Mouse (Mus musculus): ENCODE data around the gene Vash2.
"Not testable (repeated sequence)": the region's sequence is repeated elsewhere in the genome, so short reads cannot be mapped to it uniquely, and the experiment has no call there.

Gene Vash2

DNA sequence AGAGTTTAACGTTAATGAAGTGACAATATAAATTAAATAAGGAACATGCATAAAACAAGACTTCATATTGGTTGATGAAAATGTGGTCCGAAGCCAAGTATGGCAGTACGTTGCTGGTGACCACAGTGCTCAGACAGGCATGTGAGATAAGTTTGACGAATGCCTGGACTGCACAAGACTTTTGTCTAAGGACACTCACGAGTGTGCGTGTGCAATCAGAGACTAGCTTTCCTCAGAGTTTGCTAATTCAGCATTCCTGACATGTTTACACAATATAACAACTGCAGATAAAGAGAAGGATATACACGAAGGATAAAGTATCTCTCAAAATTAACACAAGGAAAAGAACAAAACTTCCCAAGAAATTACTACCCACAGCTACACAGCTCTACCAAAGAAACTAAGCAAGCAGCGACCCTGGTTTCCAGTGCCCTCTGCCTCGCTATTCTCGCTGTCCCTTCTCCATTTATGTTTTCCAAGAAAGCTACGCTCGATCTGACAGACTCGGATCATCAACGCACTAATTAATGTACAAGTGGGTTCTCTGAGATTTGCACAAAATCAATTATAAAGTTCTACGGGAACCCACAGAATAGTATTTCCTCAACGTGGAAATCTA lies 51.2 kb downstream of the Vash2 start:
- DNase-seq (ENCODE audit: low read depth, low spot score): no peak

DNA sequence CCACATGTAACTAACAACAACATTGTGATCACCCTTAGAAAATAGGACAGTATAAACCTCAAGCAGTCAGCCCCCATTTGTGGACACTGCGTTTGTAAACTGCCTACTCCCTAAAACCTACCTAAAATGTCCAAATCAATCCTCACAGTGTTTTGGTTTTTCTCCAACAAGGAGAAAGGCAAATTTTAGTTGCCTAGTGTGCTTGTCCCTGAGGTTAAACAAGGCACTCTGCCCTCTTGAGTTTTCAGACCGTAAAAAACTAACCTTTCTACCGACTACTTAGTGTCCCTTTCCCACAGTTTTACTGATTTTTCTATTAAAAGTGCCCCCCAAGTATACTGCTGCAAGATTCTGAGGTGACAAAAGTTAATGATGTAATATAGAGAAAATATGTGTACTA lies 51.8 kb downstream of the Vash2 start:
- DNase-seq (ENCODE audit: low read depth, low spot score): no peak

DNA sequence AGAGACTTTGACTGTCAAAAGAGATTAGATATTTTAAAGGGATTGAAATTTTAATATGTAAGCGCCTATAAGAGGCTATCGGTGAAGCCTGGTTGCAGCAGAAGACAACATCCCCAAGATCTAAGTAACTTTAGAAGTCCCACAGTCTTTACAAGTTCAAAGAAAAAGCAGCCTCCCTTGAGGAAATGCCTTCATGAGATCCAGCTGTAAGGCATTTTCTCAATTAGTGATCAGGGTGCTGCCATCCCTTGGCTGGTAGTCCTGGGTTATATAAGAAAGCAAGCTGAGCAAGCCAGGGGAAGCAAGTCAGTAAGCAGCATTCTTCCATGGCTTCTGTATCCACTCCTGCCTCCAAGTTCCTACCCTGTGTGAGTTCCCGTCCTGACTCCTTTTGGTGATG lies 54.3 kb downstream of the Vash2 start, which contains the start of gene Angel2:
Gene Angel2, plus strand, starts transcription at position 301 of the 400 bp plus-strand sequence.
- DNase-seq (ENCODE audit: low read depth, low spot score): not testable (repeated sequence)

DNA sequence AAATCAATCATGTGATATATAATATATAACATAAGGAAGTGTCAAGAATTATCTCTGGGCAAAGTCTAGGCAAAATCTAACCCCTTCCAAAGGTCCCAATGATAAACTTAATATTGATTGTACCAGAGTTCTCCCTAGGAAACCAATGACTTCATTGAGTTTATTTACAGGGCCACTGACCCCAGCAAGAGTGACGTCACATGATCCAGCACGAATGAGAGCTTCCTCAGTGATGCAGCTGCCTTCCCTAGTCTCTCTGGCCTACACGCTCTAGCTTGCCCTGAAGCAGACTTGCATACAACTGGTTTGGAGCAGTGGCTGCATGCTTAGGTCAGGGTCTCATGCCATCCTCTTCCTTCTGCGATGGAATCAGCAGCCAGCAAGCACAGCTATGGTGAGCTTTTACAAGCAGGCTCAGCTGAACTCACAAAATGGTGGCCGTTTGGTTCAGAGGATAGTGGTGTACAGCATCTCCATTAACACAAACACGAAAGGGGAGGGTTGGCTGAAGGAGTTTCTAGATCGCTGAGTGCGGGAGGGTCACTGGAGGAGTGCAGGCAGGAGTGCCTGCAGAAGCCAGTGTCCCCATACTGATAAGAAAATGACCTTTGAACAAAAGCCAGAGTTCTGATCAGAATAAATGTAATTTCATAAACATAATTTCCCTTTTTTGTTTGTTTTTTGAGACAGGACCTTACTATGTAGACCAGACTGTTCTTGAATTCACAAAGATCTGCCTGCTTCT lies 59.2 kb downstream of the Vash2 start:
- DNase-seq (ENCODE audit: low read depth, low spot score): no peak

DNA sequence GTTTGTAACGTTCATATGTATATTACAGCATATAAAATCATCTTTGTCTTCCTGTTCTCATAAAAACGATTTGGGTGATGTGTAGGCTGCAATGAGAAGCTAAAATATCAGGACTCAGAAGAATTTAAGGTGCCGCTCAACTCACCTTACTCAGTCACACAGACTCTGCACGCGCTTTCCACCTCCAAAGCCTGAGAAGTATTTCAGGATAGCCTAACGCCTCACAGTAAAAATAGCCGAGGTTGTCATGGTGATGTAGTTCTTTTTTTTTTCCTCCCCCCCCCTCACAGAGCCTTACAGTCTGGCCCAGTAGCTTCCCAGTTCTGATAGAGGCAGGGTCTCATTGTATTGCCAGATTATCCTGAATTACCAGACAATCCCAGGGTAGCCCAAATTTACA lies 60.2 kb downstream of the Vash2 start:
- DNase-seq (ENCODE audit: low read depth, low spot score): no peak

DNA sequence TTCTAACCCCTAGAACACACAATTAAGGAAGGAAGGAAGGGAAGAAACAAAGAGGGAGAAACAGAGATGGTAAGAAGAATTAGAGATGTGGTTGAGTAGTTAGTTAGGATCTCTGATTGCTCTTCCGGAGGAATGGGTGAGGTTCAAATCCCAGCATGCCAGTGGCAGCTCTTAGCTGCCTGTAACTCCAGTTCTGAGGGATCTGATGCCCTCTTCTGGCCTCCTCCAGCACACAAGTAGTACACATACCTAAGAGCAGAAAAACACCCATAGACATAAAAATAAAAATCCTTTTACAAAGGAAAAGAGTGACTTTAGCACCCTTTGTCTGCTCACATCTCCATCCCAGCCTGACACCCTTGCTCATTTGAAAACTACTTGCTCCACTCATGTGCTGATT lies 66.5 kb downstream of the Vash2 start:
- DNase-seq (ENCODE audit: low read depth, low spot score): no peak

DNA sequence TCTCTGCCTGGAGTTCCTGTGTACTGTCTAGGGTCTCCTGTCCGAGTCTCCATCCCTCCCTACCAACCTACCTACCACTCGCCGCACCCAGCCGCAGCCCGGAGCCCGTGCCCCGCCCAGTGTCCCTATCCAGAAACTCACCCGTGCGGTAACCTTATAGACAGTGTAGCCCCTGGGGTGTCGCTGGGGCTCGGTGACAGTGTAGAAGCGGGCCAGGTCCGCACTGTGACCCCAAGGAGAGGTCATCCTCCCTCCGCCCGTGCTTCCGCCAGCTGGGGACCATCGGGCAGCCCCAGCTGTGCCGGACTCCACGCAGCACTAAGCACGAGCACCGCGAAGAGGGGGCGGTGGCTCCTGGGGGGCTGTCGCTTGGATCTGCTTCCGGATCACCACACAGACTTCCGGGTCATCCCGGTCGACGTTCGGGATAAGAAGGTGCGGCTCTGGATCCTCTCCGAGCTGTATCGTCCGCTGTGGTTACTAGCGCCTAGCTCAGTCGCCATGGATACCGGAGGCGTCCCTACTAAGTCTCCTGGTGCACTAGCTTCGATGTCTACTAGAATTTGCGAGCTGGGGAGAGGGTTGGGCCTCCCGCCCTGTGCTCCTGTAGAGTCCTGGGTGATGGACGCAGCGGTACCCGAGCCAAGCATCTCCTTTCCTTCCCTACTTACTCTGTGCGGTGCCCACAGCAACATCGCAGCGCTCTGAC lies 67.5 kb downstream of the Vash2 start, which contains the start of gene Rps6kc1:
Gene Rps6kc1, minus strand, starts transcription at position 356 of the 709 bp plus-strand sequence.
- no peak for DNase-seq (ENCODE audit: low read depth, low spot score)

DNA sequence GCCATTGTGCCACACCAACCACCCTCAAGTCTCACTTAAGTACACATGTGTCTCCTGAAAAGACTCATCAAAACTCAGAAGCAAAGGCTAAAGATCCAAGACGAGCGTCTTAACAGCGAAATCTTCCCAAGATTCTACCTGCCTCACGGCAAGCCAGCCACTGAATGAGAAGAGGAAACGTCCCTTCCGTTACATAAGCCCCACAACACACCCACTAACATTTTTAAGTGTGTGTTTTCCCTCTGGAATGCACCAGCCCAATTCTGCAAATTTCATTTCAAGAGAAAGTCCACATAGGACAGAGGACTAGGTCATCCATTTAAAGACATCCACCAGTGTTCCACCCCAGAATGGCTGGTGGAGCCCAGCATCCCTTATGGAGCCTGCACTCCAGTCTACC lies 68.3 kb downstream of the Vash2 start:
- DNase-seq (ENCODE audit: low read depth, low spot score): no peak

DNA sequence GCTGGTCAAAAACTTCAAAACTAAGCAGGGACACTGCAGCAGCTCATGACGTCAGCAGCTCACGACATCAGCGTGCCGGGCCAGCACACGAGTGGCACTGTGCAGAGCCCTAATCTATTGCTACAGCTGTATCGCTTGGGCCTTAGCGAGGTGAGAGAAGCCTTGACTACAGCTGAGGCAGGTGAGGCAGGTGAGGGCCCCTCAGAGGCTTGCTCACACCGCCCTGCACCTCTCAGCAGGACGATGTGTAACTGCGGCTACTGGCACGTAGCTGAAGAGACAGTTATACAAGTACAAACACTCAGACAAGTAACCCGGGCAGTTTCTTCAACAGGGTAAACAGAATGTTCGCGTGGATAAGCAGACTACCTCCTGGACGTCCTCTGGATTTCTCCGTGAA lies 74.4 kb downstream of the Vash2 start:
- no peak for DNase-seq (ENCODE audit: low read depth, low spot score)

DNA sequence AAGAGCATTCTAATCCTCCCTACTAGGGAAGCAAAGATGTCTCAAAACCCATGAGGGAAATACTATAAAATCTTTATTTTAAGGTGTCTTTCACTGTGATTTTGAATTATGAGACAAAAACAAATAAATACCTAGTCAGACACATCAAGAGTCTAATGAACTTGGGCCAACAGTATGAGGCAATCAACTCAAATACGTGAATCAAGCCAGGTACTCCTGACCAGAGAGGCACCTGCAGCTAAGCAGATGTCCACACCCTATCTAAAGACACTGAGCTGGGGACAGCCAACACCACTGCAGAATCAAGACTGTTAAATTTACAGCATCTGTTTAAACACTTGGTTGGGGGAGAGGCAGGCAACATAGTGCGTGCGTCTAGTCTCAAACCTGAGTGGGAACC lies 75.0 kb downstream of the Vash2 start:
- no peak for DNase-seq (ENCODE audit: low read depth, low spot score)

DNA sequence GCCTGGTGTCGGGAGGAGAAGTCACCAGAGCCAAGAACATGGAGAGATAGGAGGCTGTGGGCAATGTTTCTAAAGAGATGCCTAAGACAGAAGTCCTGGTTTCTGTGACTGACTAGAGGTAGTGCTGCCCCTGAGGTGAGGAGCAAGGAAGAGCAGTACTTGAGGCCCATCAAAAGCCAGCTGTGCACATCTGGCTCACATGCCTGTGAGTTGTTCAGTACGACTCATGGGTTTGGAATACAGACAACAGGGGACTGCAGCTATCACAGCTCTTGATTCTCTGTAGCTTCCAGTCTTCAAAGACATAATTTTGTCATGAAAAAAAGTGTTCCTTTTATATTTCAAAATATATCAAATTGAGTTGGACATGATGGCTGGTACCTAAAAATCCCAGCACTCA lies 78.0 kb downstream of the Vash2 start:
- DNase-seq (ENCODE audit: low read depth, low spot score): no peak

DNA sequence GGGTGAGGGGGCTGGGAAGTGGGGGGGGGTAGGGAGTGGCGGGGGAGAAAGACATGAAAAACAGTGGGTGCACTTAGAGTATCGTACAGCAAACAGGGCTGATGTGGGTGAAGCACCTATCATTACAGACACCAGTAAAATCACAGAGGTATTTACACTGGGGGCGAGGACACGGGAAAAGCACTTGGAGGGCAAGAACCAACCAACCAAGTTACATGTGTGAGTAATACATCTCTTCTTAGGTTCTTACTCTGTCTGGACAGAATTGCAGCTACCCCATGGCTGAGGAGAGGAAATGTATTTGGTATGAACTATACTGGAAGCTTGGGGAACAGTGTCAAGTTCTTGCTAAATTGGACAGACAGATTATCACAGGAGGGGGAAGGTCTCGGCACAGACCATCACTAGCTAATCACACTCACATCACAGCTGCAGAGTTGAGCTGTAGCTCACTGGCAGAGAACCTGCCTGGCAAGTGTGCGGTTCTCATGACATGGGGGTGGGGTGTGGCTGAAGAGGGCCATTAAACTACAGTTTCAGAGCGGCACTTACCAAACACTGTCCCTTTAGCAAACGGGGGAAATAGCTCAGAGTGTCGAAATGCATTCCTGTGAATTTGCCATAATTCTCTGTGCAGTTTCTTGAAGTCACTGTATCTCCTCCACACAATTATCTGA lies 80.1 kb downstream of the Vash2 start:
- no peak for DNase-seq (ENCODE audit: low read depth, low spot score)

DNA sequence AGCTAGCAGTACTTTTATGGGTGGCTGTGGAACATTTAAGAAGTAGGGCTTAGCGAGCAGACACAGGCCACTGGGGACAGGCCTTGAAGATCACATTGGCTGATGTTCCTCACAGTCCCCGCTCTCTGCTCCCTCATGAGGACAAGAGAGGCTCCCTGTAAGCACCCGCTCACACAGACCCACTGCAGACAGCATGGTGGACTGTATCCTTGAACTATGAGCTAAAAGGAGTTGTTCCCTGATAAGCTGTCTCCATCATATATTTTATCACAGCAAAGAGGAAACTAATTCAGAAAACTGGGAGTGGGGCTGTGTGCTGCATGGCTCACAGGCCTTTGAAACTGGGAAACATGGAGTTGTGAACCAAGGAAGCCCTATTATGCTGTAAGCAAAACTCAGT lies 80.9 kb downstream of the Vash2 start:
- DNase-seq (ENCODE audit: low read depth, low spot score): no peak
